Mouse (Mus musculus) urinary bladder, postnatal 4 days (tissue): ENCODE measurements at regions not wholly inside any gene's neighbourhood (a gene's known extent, or its start where the extent isn't known, plus 50 kb on each side); places are given as distances from the start of the nearest gene placed in this dataset.

Experiments used
- DNase-seq, 2 experiments: peaks; one replicate each; pipeline ENCODE4 v3.0.0; 2021 to 2022; ENCODE audit warnings: low spot score in 2 of 2

DNA sequence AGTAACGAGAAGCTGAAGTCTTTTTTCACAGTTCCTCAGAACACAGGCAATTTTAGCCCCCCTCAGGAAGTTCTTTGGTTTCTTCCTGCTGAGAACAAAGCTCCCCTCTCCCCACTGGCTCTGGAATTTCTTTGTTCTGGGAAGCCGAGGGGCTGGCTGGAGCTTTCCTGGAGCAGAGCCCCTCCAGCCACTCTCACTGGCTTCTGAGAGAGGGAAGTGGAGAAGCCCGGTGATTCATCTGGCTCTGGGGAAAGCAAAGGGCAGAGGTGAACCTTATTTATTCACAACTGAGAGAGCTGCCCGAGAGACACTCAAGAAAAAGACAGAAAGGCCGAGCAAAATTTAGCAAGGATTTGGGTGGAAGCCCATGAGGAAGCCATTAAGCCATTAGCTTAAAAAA lies 63.9 kb downstream of the Ddx3x start:
- DNase-seq = peak in 1 of 2 experiments; percentile 29

DNA sequence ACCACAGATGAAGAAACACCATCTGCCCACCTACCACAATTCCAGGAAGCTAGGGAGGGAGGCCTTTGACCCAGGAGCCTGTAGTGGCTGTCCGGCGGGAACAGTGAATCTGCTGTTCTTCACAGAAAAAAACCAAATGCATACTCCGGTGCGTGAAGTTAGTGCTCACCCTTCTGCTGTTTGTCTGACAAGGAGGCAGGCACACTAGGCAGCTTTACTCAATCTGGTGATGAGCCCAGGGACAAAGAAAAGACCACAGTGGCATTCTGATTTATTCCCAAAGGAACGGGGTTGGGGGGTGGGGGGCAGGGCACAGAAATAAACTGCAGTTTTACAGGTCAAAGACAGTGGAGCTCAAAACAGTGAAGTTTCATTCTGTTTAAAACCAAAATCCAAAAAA lies 64.4 kb downstream of the Ddx3x start:
- no peak for DNase-seq

DNA sequence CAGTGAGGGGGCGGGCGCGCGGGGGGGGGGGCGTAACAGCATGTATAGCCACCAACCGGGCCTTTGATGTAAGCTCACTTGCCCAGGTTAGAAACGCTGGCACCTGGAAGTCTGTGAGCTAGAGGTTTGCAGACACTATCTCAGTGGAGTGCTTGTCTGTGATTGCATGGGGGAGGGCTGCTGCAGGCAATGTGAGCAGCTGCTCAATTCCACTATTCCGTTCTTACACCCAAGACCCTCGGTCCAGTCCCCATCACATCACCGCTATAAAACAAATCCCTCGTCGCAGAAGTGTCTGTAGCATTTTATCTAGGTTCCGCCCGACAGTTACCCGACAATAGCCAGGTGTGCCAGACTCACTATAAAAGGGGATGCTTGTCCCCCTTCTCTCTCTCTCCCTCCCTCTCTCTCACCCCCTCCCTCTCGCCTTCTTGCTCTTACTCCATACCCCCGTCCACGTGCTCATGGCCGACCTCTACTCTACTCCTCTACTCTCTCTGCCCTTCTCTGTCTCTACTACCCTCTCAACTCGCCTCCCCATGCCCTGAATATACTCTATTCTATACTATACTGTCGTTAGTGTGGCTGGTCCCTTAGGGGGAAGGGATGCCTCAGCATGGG lies 65.4 kb downstream of the Ddx3x start:
- DNase-seq = no peak

DNA sequence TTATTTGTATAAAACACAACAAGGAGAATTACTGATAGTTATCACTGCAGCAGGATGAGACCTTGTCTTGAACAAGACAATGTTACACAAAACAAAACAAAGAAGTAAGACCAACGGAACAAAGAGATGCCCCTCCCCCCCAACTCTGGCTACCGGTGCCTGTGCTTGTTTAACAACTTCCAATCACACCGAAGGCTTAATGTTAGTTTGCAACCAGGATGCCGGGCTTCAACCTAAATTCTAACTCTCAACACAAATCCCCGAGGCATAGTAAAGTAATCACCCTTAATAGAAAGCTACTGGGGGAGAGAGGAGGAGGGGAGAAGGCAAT lies 65.9 kb downstream of the Ddx3x start:
- DNase-seq = no peak

DNA sequence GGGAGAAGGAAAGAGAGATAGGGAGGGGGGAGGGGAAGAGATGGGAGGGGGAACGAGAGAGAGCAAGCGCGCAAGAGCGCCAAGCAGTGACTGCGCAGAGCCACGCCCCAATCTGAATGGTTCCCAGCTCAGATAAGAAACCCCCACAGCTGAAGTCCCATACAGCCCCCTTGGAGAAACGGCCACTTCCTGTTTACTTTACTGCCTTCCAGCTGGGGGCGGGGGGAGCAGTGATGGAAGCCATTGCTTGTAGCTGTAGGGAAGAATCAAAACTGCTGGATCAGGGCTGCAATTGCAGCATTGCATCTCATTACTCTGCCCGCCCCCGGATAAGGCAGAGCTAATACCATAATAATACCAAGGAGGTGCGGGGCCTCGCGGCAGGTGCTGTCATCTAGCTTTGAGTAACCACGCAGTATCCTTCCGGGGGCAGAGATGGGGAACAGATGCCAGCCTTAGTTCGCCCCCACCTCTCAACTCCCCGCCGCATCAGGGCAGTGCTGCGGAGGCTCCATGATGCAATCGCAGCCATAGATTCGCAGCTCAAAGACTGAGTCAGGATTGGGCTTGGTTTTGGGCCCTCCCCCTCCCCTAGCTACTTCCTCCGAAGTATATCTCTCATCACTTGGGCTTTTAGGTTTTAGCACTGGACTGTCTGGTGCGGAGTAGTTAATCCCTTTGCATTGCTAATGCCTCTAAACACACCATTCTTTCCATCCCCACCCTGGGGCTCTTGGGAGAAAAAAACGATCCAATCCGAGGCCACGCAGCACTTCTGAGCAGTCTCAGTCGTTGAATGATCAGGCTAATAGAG lies 66.5 kb downstream of the Ddx3x start:
- DNase-seq = peak; percentile 71 to 77

DNA sequence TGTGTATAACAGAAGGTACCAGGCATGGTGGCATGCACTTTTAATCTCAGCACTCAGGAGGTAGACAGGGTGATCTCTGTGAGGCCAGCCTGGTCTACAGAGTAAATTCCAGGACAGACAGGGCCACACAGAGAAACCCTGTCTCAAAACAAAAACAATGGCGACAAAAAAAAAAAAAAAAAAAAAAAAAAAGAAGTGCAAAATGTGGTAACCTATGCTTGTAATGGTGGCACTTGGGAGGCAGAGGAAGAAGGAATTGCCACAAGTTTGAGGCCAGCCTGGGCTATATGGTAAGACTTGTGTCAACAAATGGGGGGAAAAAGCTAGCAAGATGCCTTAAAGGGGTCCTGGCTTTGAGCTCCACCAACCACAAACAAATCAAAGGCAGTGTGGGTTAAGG lies 67.6 kb downstream of the Ddx3x start:
- DNase-seq = no peak

DNA sequence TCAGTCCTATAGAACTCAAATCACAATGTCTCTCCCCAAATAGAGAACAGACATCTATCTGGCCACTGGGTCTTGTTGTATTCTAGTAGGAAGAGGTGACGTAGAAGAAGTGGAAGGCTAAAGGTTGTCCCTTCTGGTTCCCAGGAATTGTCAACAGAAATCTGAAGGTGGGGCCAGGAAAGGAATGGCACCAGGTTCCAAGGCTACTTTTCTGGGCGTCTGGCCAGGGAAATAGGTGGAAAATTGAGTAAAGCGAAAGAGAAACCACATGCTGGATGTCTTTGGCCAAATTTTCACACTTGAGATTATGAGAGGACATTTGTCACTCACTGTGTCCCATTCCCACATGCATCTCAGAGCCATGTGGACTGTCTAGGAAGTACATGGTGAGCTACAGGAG lies 69.7 kb downstream of the Ddx3x start:
- no peak for DNase-seq

DNA sequence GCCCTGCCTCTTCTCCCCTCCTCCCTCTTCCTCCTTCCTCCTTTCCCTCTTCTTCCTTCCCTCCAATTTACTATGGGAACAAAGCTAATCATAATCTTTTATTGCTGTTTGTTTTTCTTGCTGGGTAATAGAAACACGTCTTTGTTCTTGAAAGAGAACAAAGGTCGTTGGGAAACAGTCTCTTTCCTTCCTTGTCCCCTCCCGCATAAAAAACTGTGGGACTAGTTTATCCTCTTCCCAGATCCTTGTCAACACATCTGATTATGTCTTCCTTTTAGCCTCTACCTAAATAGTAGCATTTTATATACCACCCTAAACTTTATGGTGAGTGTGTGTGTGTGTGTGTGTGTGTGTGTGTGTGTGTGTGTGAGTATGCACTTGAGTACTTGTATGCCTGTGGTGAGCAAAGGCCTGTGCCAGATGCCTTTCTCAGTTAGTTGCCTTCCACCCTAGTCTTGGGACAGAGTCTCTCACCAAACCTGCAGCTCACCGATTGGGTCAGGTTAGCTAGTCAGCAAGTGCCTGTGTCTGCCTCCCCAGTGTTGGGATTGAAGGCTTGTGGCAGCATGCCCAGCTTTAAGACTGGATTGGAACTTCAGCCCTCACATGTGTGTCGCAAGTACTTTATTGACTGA lies 76.5 kb downstream of the Ddx3x start:
- no peak for DNase-seq

DNA sequence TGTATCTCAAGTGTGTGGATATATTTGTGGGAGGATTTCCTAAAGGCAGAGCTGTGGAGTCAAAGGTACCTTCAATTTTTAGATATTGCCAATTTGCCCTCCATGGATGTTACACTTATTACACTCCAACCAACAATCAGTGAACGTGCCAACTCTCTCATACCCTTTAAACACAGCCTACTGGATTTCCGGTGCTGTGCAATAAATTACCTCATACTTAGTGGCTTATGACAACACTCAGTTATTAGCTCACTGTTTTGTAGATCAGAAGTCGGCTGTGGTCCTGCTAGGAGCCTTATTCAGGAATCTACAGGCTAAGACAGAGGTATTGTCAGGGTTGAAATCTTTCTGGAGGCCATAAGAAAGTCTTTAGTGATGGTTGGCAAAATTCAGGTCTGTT lies 77.2 kb downstream of the Ddx3x start:
- no peak for DNase-seq

DNA sequence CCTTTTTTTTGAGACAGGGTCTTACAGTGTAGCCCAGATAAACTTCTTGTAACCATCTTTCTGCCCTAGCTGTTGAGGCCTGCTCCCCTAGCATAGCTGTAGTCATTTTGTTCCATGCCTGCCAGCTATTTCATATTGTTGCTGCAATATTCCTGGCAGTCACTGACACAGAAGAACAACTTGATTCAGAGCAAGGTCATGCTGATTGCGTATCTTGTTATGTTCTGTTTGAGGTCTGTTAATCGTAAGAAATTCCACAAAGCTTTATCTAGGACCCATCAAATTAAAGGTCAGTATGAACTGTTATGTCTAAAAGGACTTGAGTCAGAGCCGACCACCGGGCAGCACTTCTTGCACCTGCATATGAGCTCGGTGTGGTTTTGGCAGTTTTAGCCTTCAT lies 79.7 kb downstream of the Ddx3x start:
- DNase-seq = no peak

DNA sequence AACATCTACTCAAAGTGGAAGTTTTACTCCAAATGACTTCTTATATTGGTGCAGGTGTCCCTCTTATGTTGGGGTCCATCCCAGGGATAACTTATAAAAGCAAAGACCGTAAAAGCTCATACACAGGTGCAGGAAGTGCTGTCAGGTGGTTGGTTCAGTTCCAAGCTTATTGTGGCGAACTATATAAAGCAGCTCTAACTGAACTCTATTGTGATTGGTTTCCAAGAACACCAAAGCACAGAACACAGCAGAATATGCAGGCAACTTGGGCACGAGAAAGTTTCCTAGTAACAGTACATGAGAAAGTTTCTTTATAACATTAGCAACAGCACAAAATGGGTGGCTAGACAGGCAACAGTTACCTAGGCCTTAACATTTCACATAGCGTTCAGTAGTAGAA lies 89.5 kb downstream of the Ddx3x start:
- no peak for DNase-seq

DNA sequence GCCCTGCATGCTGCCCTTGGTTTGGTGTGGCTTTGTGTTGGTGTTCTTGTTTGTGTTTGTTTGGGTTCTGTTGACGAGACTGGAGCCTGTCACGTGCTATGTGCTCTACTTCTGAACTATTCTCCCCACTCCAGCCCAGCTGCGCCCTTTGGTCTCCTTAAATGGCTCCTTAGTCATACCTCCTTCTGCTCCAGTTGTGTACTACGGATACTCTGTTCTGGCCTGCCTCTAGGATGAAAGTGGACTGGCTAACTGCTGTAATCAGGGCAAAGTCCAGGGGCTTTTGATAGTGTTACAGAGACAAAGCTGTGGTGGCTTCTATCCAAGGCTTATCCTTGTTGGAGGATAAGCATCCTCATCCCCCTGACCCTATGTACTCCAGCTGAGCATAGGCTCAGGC lies 92.0 kb downstream of the Ddx3x start:
- DNase-seq = no peak

DNA sequence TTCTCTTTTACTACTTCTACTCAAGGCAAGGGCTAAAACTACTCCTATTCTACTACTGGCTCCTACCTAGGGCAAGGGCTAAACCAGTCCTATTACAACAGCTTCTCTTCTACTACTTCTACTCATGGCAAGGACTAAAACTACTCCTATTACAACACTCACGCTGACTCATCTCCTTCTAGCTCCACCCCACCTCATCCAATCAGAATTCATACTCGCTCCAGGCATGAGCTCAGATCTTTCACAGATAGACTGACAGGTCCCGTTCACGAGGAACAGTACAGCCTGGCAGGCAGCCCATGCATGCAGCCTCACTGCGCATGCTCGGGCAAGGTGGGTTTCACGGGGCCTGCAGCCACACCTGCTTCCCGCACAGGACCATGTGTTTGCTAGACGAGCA lies 79.6 kb upstream of the Nyx start:
- DNase-seq = no peak

DNA sequence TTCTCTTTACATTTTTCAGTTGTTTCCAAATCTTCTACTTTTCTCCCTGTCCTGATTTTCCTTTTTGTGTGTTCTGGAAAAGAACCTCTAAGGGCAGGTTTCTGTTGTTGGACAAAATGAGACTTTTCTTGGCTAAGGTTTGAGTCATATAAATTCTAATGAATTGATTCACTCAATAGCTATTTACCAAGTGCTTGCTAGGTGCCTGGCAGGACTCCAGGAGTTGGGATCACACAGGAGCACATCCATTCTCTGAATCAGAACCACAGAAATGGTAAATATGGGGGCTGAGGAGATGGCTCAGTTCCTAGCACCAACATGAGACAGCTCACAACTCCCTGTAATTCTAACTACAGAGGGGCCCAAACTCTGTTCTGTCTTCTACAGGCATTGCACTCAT lies 67.4 kb upstream of the Nyx start:
- no peak for DNase-seq

DNA sequence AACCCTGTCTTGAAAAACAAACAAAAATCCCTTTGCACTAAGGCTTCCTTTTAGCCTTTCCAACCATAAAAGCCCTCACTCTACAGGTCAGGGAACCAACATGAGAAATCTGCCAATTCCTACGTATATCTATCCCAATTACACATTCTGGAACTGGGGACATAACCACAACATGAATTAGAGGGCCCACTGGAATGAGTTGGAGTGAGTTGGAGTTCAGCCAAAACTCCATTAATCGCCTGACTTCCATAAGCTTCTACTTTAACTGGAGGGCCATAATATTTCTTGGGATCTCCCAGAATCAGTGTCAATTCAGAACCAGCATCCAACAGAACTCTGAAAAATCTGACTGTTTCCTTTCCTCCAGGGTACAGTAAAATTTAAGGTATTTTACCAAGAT lies 53.2 kb upstream of the Nyx start:
- no peak for DNase-seq

DNA sequence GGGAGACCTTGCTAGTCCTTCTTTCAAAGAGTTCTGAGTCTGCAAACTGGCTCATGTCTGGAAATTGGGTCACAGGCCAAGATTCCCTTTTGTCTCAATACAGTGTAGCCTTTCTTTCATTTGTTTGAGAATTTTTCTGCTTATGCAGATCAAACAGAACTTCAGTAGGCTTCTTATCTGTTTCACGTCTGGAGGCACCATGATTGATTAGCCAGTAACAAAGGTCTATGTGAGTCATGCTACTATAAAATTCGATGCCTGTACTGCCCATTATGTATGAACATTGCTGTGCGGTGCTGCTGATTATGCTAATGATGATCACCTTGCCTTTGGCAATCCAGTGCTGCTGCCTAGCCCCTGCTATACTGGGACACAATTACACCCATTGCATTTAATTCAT lies 52.8 kb upstream of the Nyx start:
- DNase-seq = no peak
